Mouse (Mus musculus): Measurements from ENCODE around the gene Gm20388.

Gm20388 gene

GRCm38 (mm10) chr8:123726759-123727158 is 3816.1 kb downstream of the Gm20388 start:
- DNase-seq (ENCODE audit: extremely low spot score, low read depth, low spot score): no peak

GRCm38 (mm10) chr8:123729055-123729785 is 3818.6 kb downstream of the Gm20388 start:
- no peak for DNase-seq (ENCODE audit: extremely low spot score, low read depth, low spot score)

DNA sequence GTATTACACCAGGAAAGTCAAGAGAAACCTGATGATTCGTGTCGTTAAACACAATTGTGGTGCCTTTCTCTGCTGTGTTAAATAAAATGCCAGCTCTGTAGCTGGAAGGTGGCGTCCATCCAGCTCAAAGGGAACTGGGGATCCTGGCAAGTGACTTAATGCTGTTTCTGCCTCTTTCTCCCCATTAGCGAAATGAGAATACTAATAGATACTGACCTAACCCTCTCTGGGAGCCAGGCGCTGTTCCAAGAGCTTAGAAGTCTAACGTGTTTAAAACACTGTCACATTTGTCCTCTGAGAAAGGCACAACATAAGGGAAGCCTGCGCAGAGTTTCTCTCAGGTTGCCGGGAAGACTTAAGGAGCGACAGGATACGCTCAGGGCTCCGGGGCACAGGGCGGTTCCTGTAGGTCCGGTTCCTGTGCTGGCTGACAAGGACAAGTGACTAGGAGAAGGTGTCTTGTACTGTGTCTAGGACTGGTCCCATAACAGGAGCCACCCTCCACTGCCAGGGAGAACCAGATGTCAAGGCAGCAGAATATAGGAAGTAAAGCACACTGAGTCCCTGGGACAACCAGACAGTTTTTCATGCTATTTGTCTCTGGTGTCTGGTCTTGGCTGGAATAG is 3819.3 kb downstream of the Gm20388 start:
- no peak for DNase-seq (ENCODE audit: extremely low spot score, low read depth, low spot score)

GRCm38 (mm10) chr8:123732332-123732731 is 3821.7 kb downstream of the Gm20388 start:
- DNase-seq (ENCODE audit: extremely low spot score, low read depth, low spot score): no peak

DNA sequence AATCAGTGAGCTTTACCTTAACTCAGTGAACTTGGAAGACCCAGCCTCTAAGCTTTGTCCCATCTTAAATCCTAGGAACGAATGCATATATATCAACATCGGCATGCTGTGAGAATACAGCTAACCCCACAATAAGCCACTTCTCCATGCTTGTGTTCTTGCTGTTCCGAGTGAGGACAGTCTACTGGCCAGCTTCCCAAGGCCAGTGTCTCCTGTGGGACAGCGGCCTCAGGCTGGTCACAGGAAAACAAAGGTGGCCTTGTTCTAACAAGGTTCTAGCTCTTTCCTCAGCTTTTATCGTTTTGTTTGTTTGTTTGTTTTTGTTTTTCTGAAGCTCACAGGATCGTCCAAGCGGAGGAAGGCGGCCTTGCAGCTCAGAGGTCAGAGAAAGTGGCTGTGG is 3823.8 kb downstream of the Gm20388 start:
- no peak for DNase-seq (ENCODE audit: extremely low spot score, low read depth, low spot score)

- no peak for DNase-seq (ENCODE audit: extremely low spot score, low read depth, low spot score)
These were observed 3826.3 kb downstream of the Gm20388 start for GRCm38 (mm10) chr8:123736974-123737373.

DNA sequence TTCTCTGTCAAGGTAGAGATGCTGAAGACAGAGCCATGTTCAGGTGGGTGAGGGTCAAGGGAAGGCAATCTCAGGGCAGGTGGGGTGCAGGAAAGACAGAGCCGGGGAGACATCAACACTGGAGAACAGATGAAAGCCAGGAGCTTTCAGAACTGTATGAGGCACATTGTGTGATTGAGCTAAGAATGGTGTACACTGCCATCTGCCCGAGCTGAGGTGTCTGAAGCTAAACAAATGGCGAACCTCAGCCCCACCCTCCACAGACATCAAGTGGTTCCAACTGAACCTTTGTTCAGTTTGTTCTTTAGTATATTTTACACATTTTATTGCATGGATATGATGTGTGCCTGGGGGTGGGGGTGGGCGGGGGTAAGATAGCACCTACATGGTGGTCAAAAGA is 3829.6 kb downstream of the Gm20388 start:
- DNase-seq (ENCODE audit: extremely low spot score, low read depth, low spot score): no peak

- DNase-seq (ENCODE audit: extremely low spot score, low read depth, low spot score): no peak
These were observed 3830.6 kb downstream of the Gm20388 start for GRCm38 (mm10) chr8:123741232-123741631.

- no peak for DNase-seq (ENCODE audit: extremely low spot score, low read depth, low spot score)
These were observed 3835.8 kb downstream of the Gm20388 start for GRCm38 (mm10) chr8:123746488-123746887.

DNA sequence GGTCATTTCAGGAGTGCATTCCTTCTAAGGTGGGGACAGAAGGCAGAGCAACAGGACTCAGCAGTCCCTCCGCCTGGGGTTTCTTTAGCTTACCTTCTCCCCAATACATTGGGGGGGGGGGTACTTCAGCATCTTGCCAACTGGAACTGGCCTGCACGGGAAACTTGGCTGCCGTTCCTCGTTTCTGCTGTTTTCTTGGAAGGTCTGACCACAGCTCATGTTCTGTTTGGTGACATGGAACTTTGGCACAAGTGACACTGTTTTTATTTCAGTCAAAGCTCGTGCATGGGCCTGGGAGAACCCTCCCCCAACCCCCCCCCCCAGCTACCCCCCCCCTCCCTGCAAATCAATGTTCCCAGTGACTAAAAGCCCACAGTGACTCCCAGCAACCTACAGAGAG is 3837.1 kb downstream of the Gm20388 start:
- DNase-seq (ENCODE audit: extremely low spot score, low read depth, low spot score): no peak

GRCm38 (mm10) chr8:123750171-123750693 is 3839.6 kb downstream of the Gm20388 start:
- no peak for DNase-seq (ENCODE audit: extremely low spot score, low read depth, low spot score)

- no peak for DNase-seq (ENCODE audit: extremely low spot score, low read depth, low spot score)
These were observed 3842.3 kb downstream of the Gm20388 start for GRCm38 (mm10) chr8:123752773-123753468.

DNA sequence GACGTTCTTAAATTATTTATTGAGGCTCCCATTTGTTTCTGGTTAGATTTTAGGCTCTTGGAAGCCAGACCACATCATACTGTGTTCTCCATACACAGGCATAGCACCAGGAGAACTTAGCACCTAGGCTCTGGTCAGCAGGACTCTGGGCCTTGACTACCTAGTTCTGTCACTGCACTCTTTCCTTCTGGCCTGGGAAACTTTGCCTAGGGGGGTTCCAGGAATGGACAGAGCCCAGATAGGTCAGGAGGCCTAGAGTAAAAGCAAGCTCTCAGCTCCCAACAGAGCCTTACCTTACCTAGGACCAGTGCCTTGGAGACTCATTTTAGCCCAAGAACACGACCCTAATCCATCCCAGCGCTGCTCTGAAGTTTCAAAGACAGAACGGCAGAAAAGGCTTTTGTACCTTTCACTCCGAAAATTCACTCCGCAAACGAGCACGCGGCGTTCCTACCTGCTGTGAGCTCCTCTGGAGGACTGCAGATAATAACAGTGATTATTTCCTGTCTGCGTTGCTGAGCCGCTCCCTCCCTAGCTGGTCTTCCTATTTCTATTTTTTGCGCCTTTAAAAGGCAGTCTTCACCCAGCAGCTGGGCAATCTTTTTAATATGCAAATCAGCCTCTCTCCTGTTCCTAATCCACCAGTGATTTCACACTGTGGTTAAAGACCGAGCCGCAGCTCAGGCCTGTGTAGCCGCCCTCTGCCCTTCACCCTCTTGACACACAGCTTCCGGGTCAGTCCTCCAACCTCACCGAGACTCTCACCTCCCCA is 3843.1 kb downstream of the Gm20388 start:
- DNase-seq (ENCODE audit: extremely low spot score, low read depth, low spot score): no peak

- no peak for DNase-seq (ENCODE audit: extremely low spot score, low read depth, low spot score)
These were observed 3844.1 kb downstream of the Gm20388 start for GRCm38 (mm10) chr8:123754538-123755431.

- no peak for DNase-seq (ENCODE audit: extremely low spot score, low read depth, low spot score)
These were observed 3846.3 kb downstream of the Gm20388 start for GRCm38 (mm10) chr8:123756901-123757300.

DNA sequence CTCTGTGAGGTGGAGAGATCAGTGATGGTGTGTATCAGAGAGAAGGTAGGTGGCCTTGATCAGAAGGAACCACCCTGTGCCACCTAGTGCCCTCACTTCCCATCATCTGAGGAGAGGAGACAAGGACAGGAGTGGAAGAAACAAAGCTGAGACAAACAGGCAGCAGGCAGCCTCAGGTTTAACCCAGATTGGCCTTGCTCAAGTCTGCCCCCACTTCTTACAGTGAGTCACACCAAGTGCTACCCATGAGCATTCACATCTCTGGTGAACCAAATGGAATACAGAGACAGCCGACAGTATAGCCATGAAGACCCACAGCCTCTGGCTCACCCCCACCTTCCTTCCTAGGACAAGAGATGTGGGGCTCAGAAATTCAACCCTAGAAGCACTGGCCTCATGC is 3848.3 kb downstream of the Gm20388 start:
- DNase-seq (ENCODE audit: extremely low spot score, low read depth, low spot score): no peak

DNA sequence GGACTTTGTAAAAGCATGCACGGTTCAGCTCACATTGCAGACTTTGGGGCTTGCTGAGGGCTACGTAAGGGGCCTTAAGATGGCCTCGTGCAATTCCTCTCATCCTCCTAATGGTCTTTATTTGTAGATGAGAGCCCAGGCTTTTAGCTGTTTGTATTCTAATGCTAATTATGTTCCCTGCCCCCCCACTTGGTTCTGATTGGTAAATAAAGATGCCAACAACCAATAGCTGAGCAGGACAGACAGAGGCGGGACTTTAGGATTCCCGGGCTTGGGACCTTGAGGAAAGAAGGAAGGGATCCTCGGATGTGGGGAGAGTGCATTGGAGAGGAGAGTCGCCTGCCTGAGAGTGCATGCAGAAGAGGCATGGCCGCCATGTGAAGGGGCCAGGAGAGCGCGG is 3849.3 kb downstream of the Gm20388 start:
- no peak for DNase-seq (ENCODE audit: extremely low spot score, low read depth, low spot score)

- DNase-seq (ENCODE audit: extremely low spot score, low read depth, low spot score): no peak
These were observed 3849.9 kb downstream of the Gm20388 start for GRCm38 (mm10) chr8:123760579-123760978.

- no peak for DNase-seq (ENCODE audit: extremely low spot score, low read depth, low spot score)
These were observed 3850.7 kb downstream of the Gm20388 start for GRCm38 (mm10) chr8:123761266-123761882.

- DNase-seq (ENCODE audit: extremely low spot score, low read depth, low spot score): no peak
These were observed 3851.2 kb downstream of the Gm20388 start for GRCm38 (mm10) chr8:123761883-123762270.
